Mouse (Mus musculus) c-Kit-negative CD71-positive TER-119-positive erythroid progenitor cells, embryonic 14.5 days (primary cell): ENCODE measurements around the gene Fam81a.

Experiments used
- DNase-seq: peaks from one replicate; pipeline ENCODE4 v3.0.0-alpha.2; 2013; ENCODE audit warnings: low read depth, low spot score

Gene Fam81a

DNA sequence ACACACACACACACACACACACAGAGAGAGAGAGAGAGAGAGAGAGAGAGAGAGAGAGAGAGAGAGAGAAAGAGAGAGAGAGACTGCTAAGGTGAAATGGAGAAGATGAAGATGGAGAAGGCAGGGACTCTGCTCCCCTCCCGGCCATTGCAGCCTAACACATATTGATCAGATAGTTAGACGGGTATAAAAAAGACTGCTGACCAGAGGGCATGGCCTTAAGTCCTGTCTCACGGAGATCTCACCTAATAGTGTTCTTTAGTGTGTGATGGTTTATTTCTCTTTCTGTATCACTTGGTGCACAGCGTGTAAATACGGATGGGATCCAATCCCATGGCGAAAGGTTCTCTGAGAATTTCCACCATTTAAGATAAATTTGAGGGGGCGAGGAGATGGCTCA lies at the start of gene Fam81a:
Gene Fam81a, minus strand, starts transcription at position 101 of the 400 bp plus-strand sequence.
- DNase-seq, result no peak

DNA sequence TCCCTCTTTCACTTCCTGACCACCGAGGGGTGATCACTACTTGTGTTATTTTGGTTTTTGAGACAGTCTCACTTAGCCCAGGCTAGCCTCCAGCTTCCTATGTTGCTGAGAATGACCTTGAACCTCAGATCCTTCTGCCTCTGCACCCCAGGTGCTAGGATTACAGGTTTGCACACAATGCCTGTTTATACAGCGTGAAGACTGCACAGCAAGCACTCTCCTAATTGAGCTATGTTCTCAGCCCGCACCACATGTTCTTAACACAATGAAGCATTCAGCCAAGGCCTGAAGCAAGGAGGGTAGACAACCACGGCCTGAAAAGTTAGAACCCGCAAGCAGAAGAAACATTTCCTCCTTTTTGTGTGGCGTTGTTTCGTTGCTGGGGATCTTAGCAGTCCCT lies 40.3 kb upstream of the Fam81a start:
- DNase-seq, result no peak

DNA sequence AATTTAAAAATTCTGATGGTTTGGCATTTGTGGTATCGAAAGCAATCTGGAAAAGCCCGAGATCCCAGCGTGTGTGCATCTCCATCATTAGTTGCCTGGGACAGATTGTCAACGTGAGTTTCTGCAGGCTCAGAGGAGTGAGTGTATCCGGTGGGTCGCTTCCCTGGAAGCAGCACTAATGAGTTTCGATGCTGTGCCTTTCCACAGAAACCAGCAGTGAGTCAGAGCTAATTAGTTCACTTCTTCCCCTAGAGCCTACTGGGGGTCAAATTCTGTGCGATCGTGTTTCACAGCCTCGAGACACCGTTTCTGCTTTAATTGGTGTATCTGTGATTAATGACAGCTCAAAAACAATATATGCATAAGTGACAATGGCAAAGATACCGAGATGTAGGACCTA lies 39.4 kb upstream of the Fam81a start:
- DNase-seq, result no peak

DNA sequence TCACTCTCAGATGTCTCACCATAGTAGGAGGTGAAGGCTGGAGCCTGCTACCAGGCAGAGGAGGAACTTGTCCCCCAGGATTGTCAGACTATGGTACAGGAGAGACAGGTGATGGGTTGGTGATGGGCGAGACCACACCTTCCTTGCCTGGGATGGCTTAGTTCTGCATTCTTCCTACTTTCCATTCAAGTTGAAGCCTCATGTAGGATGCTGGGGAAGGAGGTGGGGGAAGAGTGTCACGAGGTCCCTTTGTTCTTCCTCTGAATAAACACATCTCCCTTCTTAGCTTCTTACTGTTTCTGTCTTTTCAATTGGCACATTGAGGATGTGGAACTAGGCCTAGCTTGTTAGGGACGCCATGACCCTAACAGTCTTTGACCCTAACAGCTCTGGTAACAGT lies 33.9 kb upstream of the Fam81a start:
- no peak for DNase-seq

DNA sequence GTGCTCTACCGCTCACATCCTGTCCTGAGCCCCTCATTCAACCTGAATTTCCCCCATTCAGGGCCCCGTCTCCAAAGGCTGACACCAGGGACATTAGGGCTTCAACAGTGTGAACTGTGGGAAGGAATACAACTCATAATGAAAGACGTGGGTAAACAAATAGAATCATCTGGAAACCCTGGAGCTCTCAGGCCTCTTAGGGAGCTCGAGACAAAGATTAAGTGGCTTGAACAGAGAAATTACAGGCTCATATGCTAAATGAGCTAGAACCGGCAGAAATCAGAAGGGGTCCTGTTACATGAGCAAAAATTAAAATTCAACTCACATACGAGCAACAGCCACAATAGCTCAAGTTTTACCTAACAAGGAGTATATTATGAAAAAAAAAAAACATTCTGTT lies 32.5 kb upstream of the Fam81a start:
- DNase-seq, result no peak

DNA sequence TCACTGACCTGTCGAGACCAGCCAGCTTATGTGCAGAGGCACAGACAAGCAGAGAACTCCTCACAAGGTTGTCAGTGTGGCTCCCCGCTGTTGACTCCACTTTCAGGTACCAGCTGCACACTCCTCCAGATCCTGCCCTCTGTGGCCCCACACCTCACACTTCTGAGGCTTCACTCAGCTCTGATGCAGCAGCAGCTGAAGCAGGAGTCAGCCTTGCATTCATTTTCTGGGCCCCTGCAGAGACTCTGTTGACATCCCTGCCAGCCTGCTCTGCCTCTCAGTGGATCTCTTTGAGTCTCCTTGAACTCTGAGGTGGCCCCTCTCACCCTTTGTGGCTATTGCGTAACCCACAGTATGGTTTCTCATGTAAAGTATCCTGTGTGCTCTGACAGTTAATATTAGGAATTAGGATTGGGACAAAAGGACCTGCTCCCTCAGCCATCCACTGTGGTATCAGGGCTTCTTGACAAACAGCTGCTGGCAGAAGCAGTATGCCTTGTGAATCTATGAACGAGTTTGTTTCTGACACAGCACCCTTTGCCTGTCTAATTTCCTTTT lies 32.0 kb upstream of the Fam81a start:
- no peak for DNase-seq

DNA sequence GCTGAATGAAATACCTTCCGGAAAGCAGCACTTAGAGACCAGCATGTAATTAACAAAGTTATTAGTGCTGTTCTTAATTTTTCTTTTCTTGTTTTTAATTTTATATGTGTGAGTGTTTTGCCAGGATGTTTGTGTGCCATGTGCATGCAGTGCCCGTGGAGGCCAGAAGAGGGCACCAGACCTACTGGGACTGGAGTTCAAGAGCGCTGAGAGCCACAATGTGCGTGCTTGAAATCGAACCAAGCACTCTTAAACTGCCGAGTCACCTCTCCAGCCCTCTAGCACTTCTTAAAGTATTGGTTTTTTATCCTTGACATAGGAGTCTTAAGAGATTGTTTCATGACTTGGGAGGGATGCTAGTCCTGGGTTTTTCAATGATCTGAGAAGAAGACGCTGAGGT lies 26.6 kb upstream of the Fam81a start:
- no peak for DNase-seq

DNA sequence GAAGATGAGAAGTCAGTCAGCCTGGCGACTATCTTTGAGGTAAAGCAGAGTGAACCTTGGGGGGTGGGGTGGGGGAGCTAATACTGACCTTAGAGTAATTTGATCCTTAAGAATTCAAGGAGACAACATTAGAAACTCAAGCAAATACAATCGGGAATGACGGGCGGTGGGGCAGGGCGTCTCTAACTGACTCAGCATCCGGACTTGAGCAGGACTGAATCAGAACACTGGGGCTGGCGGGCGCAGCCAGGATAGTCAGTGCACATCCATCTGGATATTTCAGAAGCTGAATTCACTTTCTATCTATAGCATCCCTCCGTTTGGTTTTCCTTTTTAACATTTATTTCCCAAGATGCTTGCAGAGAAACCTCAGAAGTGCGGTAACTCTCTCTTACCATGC lies 17.7 kb upstream of the Fam81a start:
- DNase-seq, result no peak

DNA sequence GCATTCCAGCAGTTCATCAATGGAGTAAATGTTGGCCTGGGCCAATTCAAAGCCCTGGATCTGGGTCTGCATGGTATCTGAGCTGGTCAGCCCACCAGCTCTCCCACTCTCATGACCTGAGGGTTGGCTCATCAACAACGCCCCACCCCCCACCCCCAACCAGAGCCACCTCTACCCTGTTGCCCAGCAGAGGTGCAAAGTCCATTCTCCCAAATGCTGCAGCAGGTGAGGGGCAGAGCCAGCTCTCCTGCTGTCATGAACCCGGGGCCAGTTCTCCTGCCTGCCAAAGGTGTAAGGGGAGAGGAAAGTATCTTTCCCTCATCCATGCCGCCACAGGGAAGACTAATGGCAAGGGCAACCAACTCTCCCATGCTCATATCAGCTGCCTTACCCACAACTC lies 5.3 kb upstream of the Fam81a start:
- no peak for DNase-seq

DNA sequence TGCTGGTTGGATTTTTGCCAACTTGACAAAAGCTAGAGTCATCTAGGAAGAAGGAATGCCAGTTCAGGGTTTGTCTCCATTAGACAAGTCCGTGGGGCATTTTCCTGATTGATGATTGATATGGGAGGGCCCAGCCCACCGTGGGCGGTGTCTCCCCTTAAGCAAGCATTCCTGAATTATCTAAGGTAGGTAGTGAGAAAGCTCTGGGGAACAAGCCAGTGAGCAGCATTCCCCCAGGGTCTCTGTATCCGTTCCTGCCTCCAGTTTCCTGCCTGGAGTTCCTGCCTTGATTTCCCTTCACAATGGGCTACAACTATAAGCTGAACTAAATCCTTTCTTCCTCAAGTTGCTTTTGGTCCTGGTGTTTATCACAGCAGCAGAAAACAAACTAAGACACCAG lies 3.1 kb upstream of the Fam81a start:
- DNase-seq, result no peak

DNA sequence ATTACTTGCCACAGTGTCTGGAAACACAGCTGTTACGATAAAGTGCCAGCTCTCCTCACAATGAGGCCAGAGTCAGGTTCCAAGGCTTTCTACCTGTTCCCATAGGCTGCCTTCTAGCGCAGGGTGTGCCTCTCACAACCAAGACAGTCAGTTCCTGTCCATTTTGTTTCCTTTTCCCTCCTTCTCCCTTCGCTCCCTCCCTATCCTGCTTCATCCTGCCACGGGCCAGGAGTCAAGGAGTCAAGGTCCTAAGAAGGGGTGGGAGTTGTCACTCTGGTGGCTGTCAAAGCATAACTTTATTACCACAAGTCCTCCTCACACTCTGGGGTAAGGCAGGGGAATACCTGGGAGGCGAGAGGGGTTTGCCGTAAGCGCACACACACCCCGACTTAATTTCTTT lies 966 bp upstream of the Fam81a start:
- DNase-seq, result no peak

DNA sequence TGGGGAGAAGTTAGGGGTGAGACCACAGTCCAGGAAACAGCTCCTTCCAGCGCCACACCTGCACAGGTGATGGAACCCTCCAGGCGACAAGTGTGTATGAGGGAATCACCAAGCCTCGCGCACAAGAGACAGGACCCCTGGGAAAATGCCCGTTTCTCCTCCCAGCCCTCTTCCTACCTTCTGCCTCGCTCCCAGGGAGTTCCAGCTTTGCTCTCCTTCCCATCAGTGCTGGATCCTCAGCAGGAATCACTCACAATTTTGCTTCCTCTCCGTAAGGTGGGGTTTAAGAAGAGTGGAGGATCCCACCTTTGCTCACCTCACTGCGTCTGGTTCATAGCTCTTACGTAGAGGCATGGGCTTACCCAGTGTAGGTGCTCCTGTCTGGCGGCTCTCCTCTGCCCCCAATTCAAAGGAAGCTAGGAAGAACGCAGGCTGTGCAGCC lies 454 bp downstream of the Fam81a start:
- no peak for DNase-seq

DNA sequence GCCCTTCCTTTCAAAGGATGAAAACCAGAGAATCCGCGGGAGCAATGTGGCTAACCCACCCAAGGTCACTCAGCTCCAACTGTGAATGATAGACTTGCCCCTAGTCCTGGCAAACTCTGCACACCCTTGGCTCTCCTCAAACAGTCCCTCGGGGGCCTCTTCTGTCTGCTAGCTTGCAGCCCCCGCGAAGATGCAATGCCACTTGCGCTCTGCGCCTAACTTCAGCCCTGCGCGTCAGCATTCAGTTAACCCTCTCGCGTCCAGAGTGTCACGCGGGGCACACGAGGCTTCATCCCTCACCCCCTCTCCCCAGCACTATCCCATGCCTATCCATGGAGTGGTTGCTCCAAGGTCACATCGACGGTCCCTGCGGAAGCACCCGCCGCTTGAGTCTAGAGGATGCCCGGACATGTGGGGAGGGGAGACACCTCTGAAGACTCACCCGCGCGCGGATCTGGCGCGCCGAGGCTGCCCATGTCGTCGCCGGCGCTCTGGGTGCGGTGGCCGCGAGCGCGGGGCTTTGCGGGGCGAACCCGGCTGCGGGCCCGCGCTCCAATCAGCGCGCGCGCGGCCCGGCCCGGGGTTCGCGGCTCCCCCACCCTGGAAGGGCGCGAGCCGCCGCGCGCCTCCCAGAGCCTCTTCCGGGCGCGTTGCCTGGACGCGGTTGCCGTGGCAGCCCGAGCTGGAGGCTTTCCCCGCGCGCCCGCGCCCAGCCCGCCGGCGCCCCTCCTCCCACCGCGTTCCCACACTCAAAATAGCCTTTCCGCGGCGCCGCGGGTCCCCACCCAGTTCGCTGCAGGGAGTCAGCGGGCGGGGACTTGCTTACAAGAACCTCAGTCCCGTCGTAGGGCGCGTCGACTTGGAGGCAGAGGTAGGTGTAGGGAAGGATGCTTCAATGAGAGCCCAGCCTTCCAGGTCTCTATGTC lies 1.2 kb downstream of the Fam81a start:
- no peak for DNase-seq

DNA sequence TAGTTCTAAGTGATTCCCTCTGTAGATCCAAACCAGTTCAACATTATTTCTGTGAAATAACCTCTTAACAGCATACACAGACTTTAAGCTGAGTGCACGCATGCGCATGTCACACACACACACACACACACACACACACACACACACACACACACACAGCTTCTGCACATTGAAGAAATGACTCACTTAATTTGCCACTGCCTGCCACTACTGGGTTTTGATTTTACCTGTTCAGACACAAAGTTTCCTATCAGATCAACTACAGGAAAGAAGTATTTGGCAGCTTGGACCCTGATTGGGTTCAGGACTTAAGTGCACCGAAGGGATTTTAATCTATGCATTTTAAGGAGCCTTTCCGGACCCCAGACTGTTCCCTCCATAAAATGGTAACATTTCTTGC lies 2.0 kb downstream of the Fam81a start:
- no peak for DNase-seq

DNA sequence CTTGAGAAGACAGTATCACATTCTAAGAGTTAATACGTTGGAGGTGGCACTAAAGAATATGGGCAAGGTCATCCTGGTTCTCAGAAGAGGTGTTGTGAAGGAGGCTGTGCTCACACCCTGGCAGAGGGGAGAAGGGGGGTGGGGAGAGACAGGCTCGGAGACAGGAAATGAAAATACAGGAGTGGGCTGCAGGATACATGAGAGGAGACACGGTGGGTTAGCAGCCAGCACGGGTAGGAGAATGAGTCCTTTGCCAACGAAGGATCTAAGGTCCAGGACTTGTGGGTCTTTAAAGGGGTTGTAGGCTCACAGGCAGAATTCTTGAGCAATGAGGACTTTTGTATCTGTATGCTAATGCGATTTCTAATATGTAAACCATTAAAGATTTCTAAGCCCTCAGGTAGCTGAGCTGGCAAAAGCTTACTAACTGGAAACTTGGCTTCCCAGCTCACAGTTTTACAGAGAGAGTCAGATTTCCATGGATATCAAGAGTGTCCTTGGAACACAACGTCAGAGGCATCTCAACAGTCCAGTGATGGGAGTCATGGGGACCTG lies 3.0 kb downstream of the Fam81a start:
- DNase-seq, result no peak

DNA sequence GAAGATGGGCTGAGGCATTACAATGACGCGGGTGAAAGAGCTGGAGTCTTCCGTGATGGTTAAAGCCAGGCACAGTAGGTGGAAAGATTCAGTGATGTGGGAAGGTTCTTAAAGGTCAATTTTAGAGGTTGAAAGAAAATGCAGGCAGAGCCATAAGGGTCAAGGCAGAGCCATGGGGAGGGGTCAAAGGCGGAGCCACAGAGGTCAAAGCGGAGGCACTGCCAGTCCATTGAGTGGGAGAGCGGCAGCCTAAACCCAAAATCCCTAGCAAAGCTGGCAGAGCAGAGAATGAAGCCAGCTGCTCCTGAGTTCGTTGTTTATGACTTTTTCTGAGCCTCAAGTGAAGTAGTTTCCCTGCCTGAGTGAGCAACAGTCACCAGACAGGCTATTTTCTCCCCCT lies 3.8 kb downstream of the Fam81a start:
- DNase-seq, result no peak

DNA sequence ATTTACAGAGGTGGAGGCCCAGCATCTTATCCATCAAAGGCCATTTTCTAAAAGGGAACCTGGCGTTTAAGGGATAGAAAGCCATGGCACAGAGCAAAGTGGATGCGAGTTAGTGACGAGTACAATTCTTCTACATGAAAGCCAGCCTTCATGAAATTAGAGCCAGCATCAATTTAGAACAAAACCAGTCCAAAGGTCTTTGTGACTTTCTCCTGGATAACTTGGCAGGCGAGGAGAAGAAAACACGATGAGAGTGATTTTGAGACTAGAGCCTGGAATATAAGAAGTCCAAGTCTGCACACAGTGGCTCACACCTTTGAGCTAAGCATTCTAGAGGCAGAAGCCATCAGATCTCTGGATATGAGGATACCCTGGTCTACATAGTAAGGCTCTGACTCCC lies 4.4 kb downstream of the Fam81a start:
- DNase-seq, result no peak

DNA sequence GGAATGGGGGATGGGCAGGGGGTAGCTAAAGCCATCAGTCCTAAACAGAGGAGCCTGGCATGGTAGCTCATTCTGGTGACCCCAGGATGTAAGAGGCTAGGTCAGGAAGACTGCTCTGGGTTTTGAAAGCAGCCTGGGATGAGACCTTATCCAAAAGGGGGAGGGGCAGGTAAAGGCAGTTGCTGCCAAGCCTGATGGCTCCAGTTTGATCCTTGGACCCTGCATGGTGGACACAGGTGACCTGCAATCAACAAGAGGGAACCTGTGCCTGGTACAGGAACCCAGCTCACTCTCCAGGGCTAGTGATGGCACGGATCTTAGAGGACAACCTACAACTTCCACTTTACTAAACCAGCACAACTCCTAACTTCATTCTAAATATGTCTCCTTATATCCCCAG lies 7.2 kb downstream of the Fam81a start:
- DNase-seq, result no peak

DNA sequence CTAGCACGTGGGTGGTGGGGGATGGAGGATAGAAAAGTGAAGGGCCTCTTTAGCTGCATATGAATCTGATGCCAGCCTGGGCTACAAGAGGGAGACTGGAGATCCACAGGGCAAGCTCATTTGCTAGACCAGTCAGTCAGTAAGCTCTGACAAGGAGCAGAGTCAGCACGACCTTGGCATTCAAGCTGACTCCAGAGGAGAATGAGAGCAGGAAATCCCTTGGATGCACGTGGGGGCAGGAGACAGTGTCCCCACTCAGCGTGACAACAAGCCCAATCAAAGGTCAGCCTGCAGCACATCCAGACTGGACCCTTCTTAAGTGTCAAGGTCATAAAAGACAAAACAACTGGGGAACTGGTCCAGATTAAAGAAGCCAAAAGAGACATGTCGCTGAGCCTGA lies 7.6 kb downstream of the Fam81a start:
- no peak for DNase-seq

DNA sequence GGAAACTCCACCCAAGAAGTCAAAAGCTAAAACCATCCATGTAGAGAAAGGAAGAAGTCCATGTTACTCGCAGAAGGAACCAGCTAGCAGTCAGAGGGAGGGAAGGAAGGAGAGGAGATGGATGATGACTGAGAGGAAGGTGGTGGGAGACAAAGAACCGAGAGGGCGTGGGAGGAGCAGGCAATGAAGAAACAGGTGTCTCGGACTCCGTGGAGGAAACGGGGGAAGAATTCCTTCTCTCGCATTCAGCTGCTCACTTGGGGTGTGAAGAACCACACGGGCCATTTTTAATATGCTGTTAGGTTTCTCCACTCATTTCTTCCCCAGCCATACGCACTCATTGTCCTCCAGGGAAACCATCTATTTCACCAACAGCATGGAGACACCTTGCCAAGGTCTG lies 8.1 kb downstream of the Fam81a start:
- DNase-seq, result no peak

DNA sequence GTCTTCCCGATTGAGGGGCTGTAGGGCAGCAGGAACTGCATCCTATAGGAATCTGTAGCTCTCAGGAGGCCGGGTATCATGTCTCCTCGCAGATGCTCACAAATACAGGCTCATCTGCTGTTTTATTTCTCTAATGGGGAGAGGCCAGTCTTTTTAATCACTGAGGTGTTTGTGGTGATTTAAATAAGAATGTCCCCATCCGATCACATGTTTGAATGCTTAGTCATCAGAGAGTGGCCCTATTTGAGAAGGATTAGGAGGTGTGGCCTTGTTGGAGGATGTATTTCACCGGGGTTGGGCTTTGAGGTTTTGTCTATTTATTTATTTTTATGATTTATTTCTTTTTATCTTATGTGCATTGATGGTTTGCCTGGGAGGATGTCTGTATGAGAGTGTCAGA lies 11.6 kb downstream of the Fam81a start:
- DNase-seq, result no peak

DNA sequence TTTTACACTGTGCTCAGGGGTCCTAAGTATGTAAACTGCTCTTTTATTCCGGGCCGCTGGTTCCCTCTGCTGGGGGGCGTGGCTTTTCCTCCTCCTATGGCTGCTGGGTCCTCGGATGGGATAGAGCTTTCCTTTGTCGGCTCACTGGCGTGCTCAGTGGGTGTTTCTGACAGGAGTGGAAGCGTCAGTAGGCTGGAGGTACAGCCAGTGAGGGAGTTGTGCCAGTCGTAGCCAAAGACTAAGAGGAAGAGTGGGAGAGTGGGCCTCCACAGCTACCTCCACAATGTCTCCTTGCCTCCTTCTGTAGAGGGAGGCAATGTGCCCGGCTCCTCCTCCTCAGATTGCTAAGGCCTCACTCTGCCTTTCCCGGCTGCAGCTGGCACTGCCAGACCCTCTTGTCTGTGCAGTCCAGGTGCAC lies 30.5 kb downstream of the Fam81a start:
- no peak for DNase-seq

DNA sequence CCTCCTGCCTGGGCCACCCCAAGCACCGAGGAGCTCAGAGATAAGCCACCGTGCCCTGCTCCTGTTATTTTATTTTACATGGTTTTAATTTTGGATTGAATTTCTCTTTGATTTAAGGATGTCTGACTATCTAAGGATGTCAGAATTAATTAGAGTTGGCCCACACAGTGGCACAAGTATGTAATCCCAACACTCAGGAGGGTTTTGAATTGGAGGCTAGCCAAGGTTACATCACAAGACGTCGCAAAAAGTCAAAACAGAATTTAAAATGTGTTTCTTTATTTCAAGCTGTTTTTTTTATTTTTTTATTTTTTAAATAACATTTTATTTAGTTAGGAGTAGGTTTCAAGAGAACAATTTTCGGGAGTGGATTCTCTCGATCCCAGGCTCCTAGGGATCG lies 31.5 kb downstream of the Fam81a start:
- no peak for DNase-seq
